Mouse (Mus musculus): ENCODE measurements around the gene Tex45. TPM values are rescaled to one million over a fixed set of nuclear protein-coding genes. Genes with fewer than 3 reads are reported as not detected.
A peak's percentile ranks its signal among the peaks of the same experiment; 100 is the strongest.

Tex45 gene
- total RNA-seq, 1 experiment = not detected

DNA sequence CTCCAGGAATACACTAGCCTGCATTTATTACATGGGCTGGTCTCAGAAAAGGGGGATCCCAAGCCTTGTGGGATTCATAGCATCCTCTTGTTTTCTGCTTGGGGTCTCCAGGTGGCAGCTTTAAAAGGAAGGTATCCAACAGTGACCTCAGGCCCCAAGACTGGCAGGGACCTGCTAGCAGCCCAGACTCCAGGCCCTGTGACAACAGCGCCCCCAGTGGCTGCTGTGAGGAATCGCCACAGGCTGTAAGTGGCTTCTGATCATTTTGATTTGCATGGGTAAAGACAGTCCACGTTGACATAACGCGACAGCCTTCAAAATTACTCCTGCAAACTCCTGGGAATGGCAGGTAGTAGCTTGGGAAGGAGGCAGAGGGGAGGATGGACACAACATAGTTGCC, 20.0 kb upstream of the Tex45 start:
- DNase-seq (ENCODE audit: low read depth, low spot score) = peak; percentile 60
- H3K4me3 ChIP-seq (ENCODE audit: insufficient read depth in 1 of 2, low read depth in 1 of 2, low read length in 2 of 2, poor library complexity in 1 of 2, severe bottlenecking in 1 of 2) = no peak overlapping the region
- H3K36me3 ChIP-seq (ENCODE audit: control insufficient read depth, insufficient read depth, low read length, poor library complexity, severe bottlenecking) = peaks cover 72% of the 10 kb centered on the region
- H3K9me3 ChIP-seq (ENCODE audit: control insufficient read depth, insufficient read depth, low read depth, low read length) = no peaks in the 10 kb centered on the region
- no peak overlapping the region for H3K9ac ChIP-seq (ENCODE audit: insufficient read depth, low read depth, low read length, poor library complexity, severe bottlenecking)
- TF ChIP-seq CHD2 (IDR thresholded peaks at IDR 0.05; ENCODE audit: low read depth, low read length) (no peak), ZNF384 (IDR thresholded peaks at IDR 0.05; ENCODE audit: low read depth, low read length) (no peak), MAFK (IDR thresholded peaks at IDR 0.05; ENCODE audit: insufficient read depth, low read depth, low read length) (no peak), HCFC1 (IDR thresholded peaks at IDR 0.05; ENCODE audit: borderline replicate concordance, insufficient read depth, low read length) (no peak), ZC3H11A (IDR thresholded peaks at IDR 0.05; ENCODE audit: borderline replicate concordance, low read depth, low read length) (no peak)
- peaks cover 0 to 7% of the 10 kb centered on the region in 2 experiments; a peak in 1 of 4 replicates for H3K4me1 ChIP-seq (ENCODE audit: control insufficient read depth in 2 of 2, insufficient read depth in 2 of 2, low read length in 2 of 2, poor library complexity in 1 of 2)
- no peak overlapping the region for H3K27ac ChIP-seq (ENCODE audit: insufficient read depth, low read depth, low read length, poor library complexity, severe bottlenecking)
- in situ Hi-C loops (cut with MboI; ENCODE audit: low sequenced_read_pairs in 2 of 2, unreplicated experiment in 2 of 2) = no loop called here

GRCm38 (mm10) chr8:3451992-3452391, 18.7 kb upstream of the Tex45 start:
- TF ChIP-seq CHD2 (IDR thresholded peaks at IDR 0.05; ENCODE audit: low read depth, low read length) (no peak), MAFK (IDR thresholded peaks at IDR 0.05; ENCODE audit: insufficient read depth, low read depth, low read length) (no peak), HCFC1 (IDR thresholded peaks at IDR 0.05; ENCODE audit: borderline replicate concordance, insufficient read depth, low read length) (no peak), ZC3H11A (IDR thresholded peaks at IDR 0.05; ENCODE audit: borderline replicate concordance, low read depth, low read length) (no peak), ZNF384 (IDR thresholded peaks at IDR 0.05; ENCODE audit: low read depth, low read length) (no peak)
- Histone ChIP-seq H3K36me3 (ENCODE audit: control insufficient read depth, insufficient read depth, low read length, poor library complexity, severe bottlenecking) (peaks cover 76% of the 10 kb centered on the region), H3K9me3 (ENCODE audit: control insufficient read depth, insufficient read depth, low read depth, low read length) (no peaks in the 10 kb centered on the region), H3K4me1 (ENCODE audit: control insufficient read depth in 2 of 2, insufficient read depth in 2 of 2, low read length in 2 of 2, poor library complexity in 1 of 2) (peaks cover 0 to 7% of the 10 kb centered on the region in 2 experiments; a peak in 1 of 4 replicates), H3K4me3 (ENCODE audit: insufficient read depth in 1 of 2, low read depth in 1 of 2, low read length in 2 of 2, poor library complexity in 1 of 2, severe bottlenecking in 1 of 2) (peak overlapping the region; percentile 5 to 31; a peak in 2 of 4 replicates), H3K9ac (ENCODE audit: insufficient read depth, low read depth, low read length, poor library complexity, severe bottlenecking) (peak overlapping the region; percentile 17; the same call in 1 of the 2 replicates), H3K27ac (ENCODE audit: insufficient read depth, low read depth, low read length, poor library complexity, severe bottlenecking) (no peak overlapping the region)
- no peak for DNase-seq (ENCODE audit: low read depth, low spot score)
- in situ Hi-C loops (cut with MboI; ENCODE audit: low sequenced_read_pairs in 2 of 2, unreplicated experiment in 2 of 2) = no loop called here

DNA sequence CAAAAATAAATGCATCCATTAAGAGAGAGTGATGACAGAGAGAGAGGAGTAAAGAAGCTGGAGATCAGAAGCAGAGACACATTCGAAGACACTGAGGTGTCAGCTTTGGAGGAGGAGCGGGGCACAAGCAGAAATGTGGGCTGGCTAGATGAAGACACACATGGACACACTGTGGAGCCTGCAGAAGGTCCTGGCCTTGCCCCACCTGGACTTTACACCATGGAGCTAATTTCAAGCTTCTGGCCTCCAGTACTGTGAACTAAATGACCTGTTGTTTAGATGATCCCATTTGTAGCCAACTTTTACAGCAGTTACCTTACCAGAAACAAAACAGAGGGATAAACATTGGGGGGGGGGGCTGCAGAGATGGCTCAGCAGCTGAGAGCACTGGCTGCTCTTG, 7.4 kb upstream of the Tex45 start:
- in situ Hi-C loops (cut with MboI; ENCODE audit: low sequenced_read_pairs in 2 of 2, unreplicated experiment in 2 of 2) = no loop called here
- no peaks in the 10 kb centered on the region for H3K9me3 ChIP-seq (ENCODE audit: control insufficient read depth, insufficient read depth, low read depth, low read length)
- H3K9ac ChIP-seq (ENCODE audit: insufficient read depth, low read depth, low read length, poor library complexity, severe bottlenecking) = no peak overlapping the region
- H3K4me1 ChIP-seq (ENCODE audit: control insufficient read depth in 2 of 2, insufficient read depth in 2 of 2, low read length in 2 of 2, poor library complexity in 1 of 2) = peaks cover 2 to 5% of the 10 kb centered on the region in 2 experiments; a peak in 2 of 4 replicates
- no peak overlapping the region for H3K27ac ChIP-seq (ENCODE audit: insufficient read depth, low read depth, low read length, poor library complexity, severe bottlenecking)
- peaks cover 3% of the 10 kb centered on the region; the same call in 1 of the 2 replicates for H3K36me3 ChIP-seq (ENCODE audit: control insufficient read depth, insufficient read depth, low read length, poor library complexity, severe bottlenecking)
- TF ChIP-seq HCFC1 (IDR thresholded peaks at IDR 0.05; ENCODE audit: borderline replicate concordance, insufficient read depth, low read length) = no peak
- TF ChIP-seq MAFK (IDR thresholded peaks at IDR 0.05; ENCODE audit: insufficient read depth, low read depth, low read length) = no peak
- no peak for TF ChIP-seq ZC3H11A (IDR thresholded peaks at IDR 0.05; ENCODE audit: borderline replicate concordance, low read depth, low read length)
- no peak for TF ChIP-seq CHD2 (IDR thresholded peaks at IDR 0.05; ENCODE audit: low read depth, low read length)
- TF ChIP-seq ZNF384 (IDR thresholded peaks at IDR 0.05; ENCODE audit: low read depth, low read length) = no peak
- DNase-seq (ENCODE audit: low read depth, low spot score) = no peak
- no peak overlapping the region for H3K4me3 ChIP-seq (ENCODE audit: insufficient read depth in 1 of 2, low read depth in 1 of 2, low read length in 2 of 2, poor library complexity in 1 of 2, severe bottlenecking in 1 of 2)

DNA sequence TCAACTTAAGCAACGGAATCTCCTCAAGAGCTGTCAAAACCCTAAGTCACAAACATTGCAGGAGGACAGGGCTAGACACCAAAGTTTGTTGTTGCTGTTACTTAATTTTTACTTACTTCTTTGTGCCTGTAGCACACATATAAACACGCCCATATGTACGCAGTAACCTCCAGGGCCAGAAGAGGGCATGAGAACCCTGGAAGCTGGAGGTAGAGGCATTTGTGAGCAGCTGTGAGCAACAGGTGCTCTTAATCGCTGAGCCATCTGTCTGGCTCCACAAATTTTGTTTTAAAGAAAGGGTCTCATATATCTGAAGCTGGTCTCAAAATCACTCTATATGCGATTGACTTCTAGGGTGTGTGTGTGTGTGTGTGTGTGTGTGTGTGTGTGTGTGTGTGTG, 6.4 kb upstream of the Tex45 start:
- DNase-seq (ENCODE audit: low read depth, low spot score) = no peak
- in situ Hi-C loops (cut with MboI; ENCODE audit: low sequenced_read_pairs in 2 of 2, unreplicated experiment in 2 of 2) = no loop called here
- Histone ChIP-seq H3K4me3 (ENCODE audit: insufficient read depth in 1 of 2, low read depth in 1 of 2, low read length in 2 of 2, poor library complexity in 1 of 2, severe bottlenecking in 1 of 2) (no peak overlapping the region), H3K9ac (ENCODE audit: insufficient read depth, low read depth, low read length, poor library complexity, severe bottlenecking) (no peak overlapping the region), H3K9me3 (ENCODE audit: control insufficient read depth, insufficient read depth, low read depth, low read length) (no peaks in the 10 kb centered on the region), H3K36me3 (ENCODE audit: control insufficient read depth, insufficient read depth, low read length, poor library complexity, severe bottlenecking) (peaks cover 3% of the 10 kb centered on the region; the same call in 1 of the 2 replicates), H3K4me1 (ENCODE audit: control insufficient read depth in 2 of 2, insufficient read depth in 2 of 2, low read length in 2 of 2, poor library complexity in 1 of 2) (peaks cover 2 to 6% of the 10 kb centered on the region in 2 experiments; a peak in 2 of 4 replicates), H3K27ac (ENCODE audit: insufficient read depth, low read depth, low read length, poor library complexity, severe bottlenecking) (no peak overlapping the region)
- TF ChIP-seq ZNF384 (IDR thresholded peaks at IDR 0.05; ENCODE audit: low read depth, low read length) = no peak
- no peak for TF ChIP-seq HCFC1 (IDR thresholded peaks at IDR 0.05; ENCODE audit: borderline replicate concordance, insufficient read depth, low read length)
- TF ChIP-seq CHD2 (IDR thresholded peaks at IDR 0.05; ENCODE audit: low read depth, low read length) = no peak
- peak; percentile 32; the same call in 1 of the 2 replicates for TF ChIP-seq ZC3H11A (IDR thresholded peaks at IDR 0.05; ENCODE audit: borderline replicate concordance, low read depth, low read length)
- TF ChIP-seq MAFK (IDR thresholded peaks at IDR 0.05; ENCODE audit: insufficient read depth, low read depth, low read length) = no peak

Measured in ES-E14 (cell line).